Mouse (Mus musculus): ENCODE data around the gene Chchd3.

GRCm38 (mm10) chr6:32910692-32911091, 149.4 kb downstream of the Chchd3 start:
- no peak for TF ChIP-seq CTCF (IDR thresholded peaks at IDR 0.05; ENCODE audit: insufficient read depth, low read depth, low read length)
- TF ChIP-seq POLR2A (IDR thresholded peaks at IDR 0.05; ENCODE audit: insufficient read depth, low read depth, low read length): no peak
